Mouse (Mus musculus) stomach, postnatal 0 days (tissue): ENCODE measurements around the gene Pcsk5. TPM values are rescaled to one million over a fixed set of nuclear protein-coding genes. Genes with fewer than 3 reads are reported as not detected.
A peak's percentile ranks its signal among the peaks of the same experiment; 100 is the strongest.

Source experiments
- ATAC-seq: fragments of 200-750 bp; cut with Nextera tagmentation; 2 replicates; pipeline ENCODE4 v1.8.0; 2017; ENCODE audit not compliant: low FRiP score, low TSS enrichment
- DNase-seq: peaks from one replicate; pipeline ENCODE4 v3.0.0-alpha.2; 2016; ENCODE audit warnings: low spot score
- H3K27ac ChIP-seq: fragments of 300-500 bp; sonication (generic); replicated peaks from 2 replicates; pipeline ENCODE4 v1.5.1; 2014; ENCODE audit warnings: mild to moderate bottlenecking, control low read depth
- H3K27me3 ChIP-seq: fragments of 300-500 bp; sonication (generic); 2 replicates; pipeline ENCODE4 v1.6.1; 2014; ENCODE audit warnings: low read length; ENCODE audit not compliant: control insufficient read depth, insufficient read depth
- H3K36me3 ChIP-seq: fragments of 300-500 bp; sonication (generic); 2 replicates; pipeline ENCODE4 v1.6.1; 2014; ENCODE audit warnings: low read length, mixed read lengths; ENCODE audit not compliant: control insufficient read depth, insufficient read depth
- H3K4me1 ChIP-seq: fragments of 300-500 bp; sonication (generic); replicated peaks from 2 replicates; pipeline ENCODE4 v1.6.1; 2014; ENCODE audit warnings: antibody characterized with exemption; ENCODE audit not compliant: control insufficient read depth, insufficient read depth
- H3K4me2 ChIP-seq: fragments of 300-500 bp; sonication (generic); replicated peaks from 2 replicates; pipeline ENCODE4 v1.6.1; 2014; ENCODE audit warnings: low read depth, mild to moderate bottlenecking, control low read depth, moderate library complexity
- H3K4me3 ChIP-seq: fragments of 300-500 bp; sonication (generic); 2 replicates; pipeline ENCODE4 v1.5.1; 2014; ENCODE audit warnings: low read depth, low read length, control low read depth
- H3K9ac ChIP-seq: fragments of 300-500 bp; sonication (generic); 2 replicates; pipeline ENCODE4 v1.6.1; 2014; ENCODE audit warnings: mild to moderate bottlenecking, low read length, control low read depth, mixed read lengths
- H3K9me3 ChIP-seq: fragments of 300-500 bp; sonication (generic); 2 replicates; pipeline ENCODE4 v1.6.1; 2016; ENCODE audit warnings: low read length; ENCODE audit not compliant: control insufficient read depth
- CTCF ChIP-seq: IDR thresholded peaks from 2 replicates; pipeline ENCODE4 v1.5.1; 2016; ENCODE audit warnings: antibody characterized with exemption, low read depth, mild to moderate bottlenecking, moderate library complexity
- EP300 ChIP-seq: optimal IDR thresholded peaks from 2 replicates; pipeline ENCODE3; 2016; ENCODE audit warnings: antibody characterized with exemption
- WGBS: fragments of 180-500 bp; shearing (Covaris S2); extraction: QIAGEN DNeasy Blood & Tissue Kit; methylation state at CpG from one replicate; pipeline ENCODE4 v1.1.7; 2014; 5-methylcytosine and 5-hydroxymethylcytosine counted together
- polyA plus RNA-seq: library from polyadenylated mRNA; unstranded; fragments of >200 nt; fragmentation: Nextera tagmentation; extraction: Ambion mirVana; gene quantifications from 2 replicates; pipeline ENCODE4 v1.2.1, GENCODE M21; 2015

Gene Pcsk5
- polyA plus RNA-seq, 1 experiment from 2014 or later, result 4.3 TPM

DNA sequence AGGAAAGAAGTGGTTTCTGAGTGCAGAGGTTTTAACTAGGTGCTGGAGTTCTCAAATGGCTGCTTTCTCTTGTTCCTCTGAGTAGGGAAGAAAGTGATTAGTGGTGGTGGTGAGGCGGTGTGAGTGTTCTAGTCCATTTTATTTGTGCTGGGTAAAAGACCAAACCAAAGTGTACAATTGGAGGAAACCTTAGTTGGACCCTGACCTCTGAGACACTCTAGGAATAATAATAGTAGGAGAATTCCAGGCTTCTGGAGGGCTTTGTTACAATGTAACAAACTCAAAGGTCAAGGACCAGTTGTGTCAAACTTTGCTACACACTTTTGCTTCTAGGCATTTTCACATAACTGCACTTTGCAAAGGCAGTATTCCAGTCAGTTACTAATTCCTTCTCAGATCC, 400.8 kb downstream of the Pcsk5 start:
- TF ChIP-seq CTCF (no peak), EP300 (no peak)
- WGBS, result 68% methylated on average over 1 of the region's 1 CpGs
- Histone ChIP-seq H3K9me3 (no peaks in the 10 kb centered on the region), H3K4me2 (no peak overlapping the region), H3K27ac (no peak overlapping the region), H3K27me3 (no peaks in the 10 kb centered on the region), H3K9ac (no peak overlapping the region), H3K4me1 (no peaks in the 10 kb centered on the region), H3K4me3 (no peak overlapping the region), H3K36me3 (no peaks in the 10 kb centered on the region)
- ATAC-seq (no peak), DNase-seq (no peak)

DNA sequence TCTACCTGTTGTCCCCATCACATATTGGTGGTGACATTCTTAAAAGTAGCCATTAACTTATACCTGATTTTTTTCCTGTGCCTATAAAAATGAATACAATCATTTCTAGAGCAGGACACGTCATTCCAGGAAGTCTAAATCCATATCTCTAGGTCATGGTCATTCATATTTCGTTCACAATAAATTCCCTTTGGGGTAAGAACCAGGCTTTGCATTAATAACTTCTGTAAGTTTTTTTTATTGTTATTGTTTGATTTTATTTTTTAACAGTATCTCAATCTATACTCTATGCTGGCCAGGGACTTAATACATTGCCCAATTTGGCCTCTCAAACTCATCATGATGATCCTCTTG, 408.9 kb downstream of the Pcsk5 start:
- TF ChIP-seq EP300 (no peak), CTCF (no peak)
- Histone ChIP-seq H3K36me3 (no peaks in the 10 kb centered on the region), H3K27me3 (no peaks in the 10 kb centered on the region), H3K4me1 (no peaks in the 10 kb centered on the region), H3K9ac (no peak overlapping the region), H3K9me3 (no peaks in the 10 kb centered on the region), H3K27ac (no peak overlapping the region), H3K4me3 (no peak overlapping the region), H3K4me2 (no peak overlapping the region)
- ATAC-seq (no peak), DNase-seq (no peak)
- WGBS, result 81% methylated on average over 2 of the region's 2 CpGs

DNA sequence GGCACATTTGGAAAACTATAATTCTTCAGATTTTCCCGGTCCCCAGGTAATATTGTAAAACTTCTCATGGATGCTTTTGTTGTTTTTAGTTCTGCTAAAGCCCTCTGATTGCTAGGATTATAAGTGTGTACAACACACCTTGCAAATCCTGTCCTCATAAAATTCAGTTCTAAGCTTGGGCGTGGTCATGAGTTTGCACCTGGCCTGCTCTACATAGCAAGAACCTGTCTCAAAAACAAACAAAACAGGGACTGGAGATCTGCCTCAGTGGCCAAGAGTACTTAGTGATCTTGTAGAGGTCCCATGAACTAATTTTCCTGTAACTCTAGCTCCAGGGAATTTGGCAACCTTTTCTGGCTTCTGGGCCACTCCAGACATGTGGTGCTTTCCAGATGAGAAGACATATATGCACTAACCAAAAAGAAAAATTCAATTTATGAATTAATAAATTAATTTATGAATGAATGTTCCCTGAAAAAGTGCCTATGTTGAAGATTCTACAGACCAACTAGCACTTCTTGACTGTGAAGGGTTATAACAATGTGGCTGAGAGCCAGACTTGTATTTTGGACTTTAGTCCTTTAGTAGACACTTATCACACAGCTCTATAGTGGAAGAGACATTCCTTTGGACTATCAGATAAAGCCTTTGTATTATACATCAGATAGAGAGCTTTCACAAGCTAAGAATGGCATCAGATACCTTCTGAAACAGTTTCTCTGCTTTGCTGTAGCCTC, 409.4 kb downstream of the Pcsk5 start:
- no peak overlapping the region for H3K9ac ChIP-seq
- 82% methylated on average over 2 of the region's 2 CpGs for WGBS
- H3K9me3 ChIP-seq, result no peaks in the 10 kb centered on the region
- H3K27ac ChIP-seq, result no peak overlapping the region
- H3K4me3 ChIP-seq, result no peak overlapping the region
- TF ChIP-seq CTCF (no peak), EP300 (no peak)
- H3K27me3 ChIP-seq, result no peaks in the 10 kb centered on the region
- ATAC-seq, result no peak
- no peak for DNase-seq
- no peak overlapping the region for H3K4me2 ChIP-seq
- H3K4me1 ChIP-seq, result no peaks in the 10 kb centered on the region
- no peaks in the 10 kb centered on the region for H3K36me3 ChIP-seq

DNA sequence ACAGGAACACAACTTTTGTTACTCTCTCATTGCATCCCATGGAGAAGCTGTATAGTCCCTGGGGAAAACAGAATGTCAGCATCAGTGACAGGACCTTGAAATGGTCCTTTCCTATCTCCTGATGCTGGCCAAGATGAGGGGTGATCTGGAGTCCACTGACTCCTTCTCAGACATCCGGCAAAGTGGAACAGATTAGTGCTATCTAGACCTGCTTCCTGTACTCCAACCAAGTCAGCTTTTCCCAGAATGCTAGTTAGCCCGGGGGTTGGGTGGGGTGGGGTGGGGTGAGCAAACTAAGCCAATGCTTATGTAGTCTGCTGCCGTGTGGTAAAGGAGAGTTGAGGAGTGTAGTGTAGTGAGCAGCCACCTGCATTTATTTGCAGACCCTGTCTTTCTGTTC, 414.1 kb downstream of the Pcsk5 start:
- Histone ChIP-seq H3K36me3 (no peaks in the 10 kb centered on the region), H3K9me3 (no peaks in the 10 kb centered on the region), H3K4me2 (no peak overlapping the region), H3K27me3 (no peaks in the 10 kb centered on the region), H3K4me1 (no peaks in the 10 kb centered on the region), H3K4me3 (no peak overlapping the region), H3K27ac (no peak overlapping the region), H3K9ac (no peak overlapping the region)
- 52% methylated on average over 3 of the region's 3 CpGs for WGBS
- ATAC-seq, result no peak
- no peak for TF ChIP-seq CTCF
- peak; percentile 26 for DNase-seq

DNA sequence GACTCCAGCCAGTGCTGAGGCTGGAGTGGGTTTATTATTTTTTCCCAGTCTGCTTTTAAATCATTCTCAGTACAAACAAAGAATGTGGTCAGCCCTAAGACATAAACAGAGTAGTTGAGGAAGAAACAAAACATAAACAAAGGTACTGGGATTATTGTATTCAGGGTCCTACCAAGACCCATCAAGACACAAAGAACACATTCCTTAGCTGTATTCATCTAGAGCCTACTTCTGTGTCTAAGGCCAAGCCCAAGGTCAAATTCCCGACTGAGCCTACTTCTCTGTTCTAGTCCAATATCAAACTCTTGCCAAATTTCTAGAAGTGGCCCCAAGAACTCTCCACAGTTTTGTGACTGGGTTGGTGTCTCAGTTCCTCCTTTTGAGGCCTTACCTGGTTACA, 419.6 kb downstream of the Pcsk5 start:
- no peak overlapping the region for H3K4me2 ChIP-seq
- TF ChIP-seq EP300 (no peak), CTCF (no peak)
- no peaks in the 10 kb centered on the region for H3K36me3 ChIP-seq
- ATAC-seq (no peak), DNase-seq (no peak)
- H3K9ac ChIP-seq, result no peak overlapping the region
- H3K27me3 ChIP-seq, result no peaks in the 10 kb centered on the region
- H3K27ac ChIP-seq, result no peak overlapping the region
- H3K9me3 ChIP-seq, result no peaks in the 10 kb centered on the region
- 54% methylated on average over 1 of the region's 1 CpGs for WGBS
- no peaks in the 10 kb centered on the region for H3K4me1 ChIP-seq
- no peak overlapping the region for H3K4me3 ChIP-seq

DNA sequence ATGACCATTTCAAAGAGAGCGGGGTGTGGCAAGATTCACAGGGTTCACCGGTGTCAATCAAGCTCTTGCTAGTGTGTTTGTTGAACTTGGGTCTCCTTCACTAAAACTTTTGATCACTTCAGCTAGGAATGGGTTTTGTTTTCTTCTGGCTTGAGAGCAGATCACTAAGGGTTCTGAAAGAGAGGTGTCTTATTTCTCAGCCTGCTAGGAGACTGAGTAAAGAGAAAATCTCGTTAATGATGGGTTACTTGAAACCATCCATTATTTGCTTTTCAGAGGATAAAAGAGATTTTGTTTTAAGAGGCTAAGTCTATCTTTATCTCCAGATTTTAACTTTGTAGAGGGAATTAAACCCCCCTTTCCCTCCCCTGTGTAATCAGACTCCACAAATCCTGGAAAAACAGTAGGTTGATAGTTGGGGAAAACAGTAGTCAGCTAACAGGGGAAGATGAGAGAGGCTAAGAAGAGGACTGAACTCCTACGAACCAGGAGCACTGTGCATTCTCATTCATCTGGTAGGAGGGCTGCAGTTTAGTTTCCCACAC, 424.4 kb downstream of the Pcsk5 start:
- Histone ChIP-seq H3K9me3 (no peaks in the 10 kb centered on the region), H3K4me2 (no peak overlapping the region), H3K9ac (no peak overlapping the region), H3K27ac (no peak overlapping the region), H3K27me3 (no peaks in the 10 kb centered on the region), H3K4me1 (no peaks in the 10 kb centered on the region), H3K4me3 (no peak overlapping the region), H3K36me3 (no peaks in the 10 kb centered on the region)
- DNase-seq (no peak), ATAC-seq (no peak)
- 46% methylated on average over 4 of the region's 4 CpGs for WGBS
- TF ChIP-seq EP300 (no peak), CTCF (no peak)
